Mouse (Mus musculus): Measurements from ENCODE around the gene Ppia. TPM values are rescaled to one million over a fixed set of nuclear protein-coding genes. Genes with fewer than 3 reads are reported as not detected.
A peak's percentile ranks its signal among the peaks of the same experiment; 100 is the strongest.
"Not testable (repeated sequence)": the region's sequence is repeated elsewhere in the genome, so short reads cannot be mapped to it uniquely, and the experiment has no call there.

Gene Ppia
- polyA plus RNA-seq, 1 experiment = 2,132 TPM

DNA sequence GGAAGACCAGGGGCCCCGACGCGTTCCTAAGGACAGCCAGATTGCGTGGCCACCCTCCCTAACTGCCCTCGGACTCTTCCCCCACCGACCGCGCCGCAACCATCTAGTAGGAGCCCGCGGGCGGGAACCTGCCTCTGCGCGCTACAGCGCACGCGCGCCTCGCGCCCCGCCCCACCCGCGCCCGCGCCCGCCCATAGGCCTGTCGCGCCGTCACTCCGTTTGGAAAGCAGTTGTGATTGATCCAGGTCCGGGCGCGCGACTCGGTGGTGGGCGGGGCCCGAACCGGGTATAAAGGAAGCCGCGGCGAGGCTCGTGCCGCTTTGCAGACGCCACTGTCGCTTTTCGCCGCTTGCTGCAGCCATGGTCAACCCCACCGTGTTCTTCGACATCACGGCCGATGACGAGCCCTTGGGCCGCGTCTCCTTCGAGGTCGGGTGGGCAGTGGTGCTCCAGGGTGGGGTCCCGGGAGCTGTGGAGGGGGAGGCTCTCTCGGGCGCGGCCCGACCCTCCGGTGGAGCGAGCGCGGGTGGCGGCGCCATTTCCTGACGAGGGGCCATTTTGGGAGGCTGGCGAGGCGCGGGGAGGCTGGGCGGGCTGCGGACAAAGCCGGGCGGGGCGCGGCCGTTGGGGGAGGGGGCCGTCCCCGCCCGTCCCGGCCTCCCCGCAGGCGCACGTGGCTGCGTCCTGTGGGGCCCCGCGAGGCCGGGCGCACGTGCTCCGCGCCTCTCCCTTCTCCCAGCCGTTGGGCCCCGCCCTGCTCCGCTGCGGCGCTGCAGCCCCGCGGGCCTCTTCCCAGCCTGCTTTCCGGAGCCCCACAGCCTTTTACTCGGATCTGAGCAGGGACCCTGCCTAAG lies 535 bp downstream of the Ppia start:
- Histone ChIP-seq H3K4me1 (ENCODE audit: control insufficient read depth, insufficient read depth, low read length) (no peaks in the 10 kb centered on the region), H3K27ac (ENCODE audit: insufficient read depth, low read length) (peak overlapping the region; percentile 90), H3K9ac (ENCODE audit: low read depth, poor library complexity, severe bottlenecking) (peak overlapping the region; percentile 99), H3K36me3 (ENCODE audit: control insufficient read depth, insufficient read depth, low read length, poor library complexity, severe bottlenecking) (peaks cover 41% of the 10 kb centered on the region), H3K4me3 (ENCODE audit: low read depth, low read length) (peak overlapping the region; percentile 92), H3K27me3 (ENCODE audit: control insufficient read depth, insufficient read depth, low read length, poor library complexity, severe bottlenecking) (no peaks in the 10 kb centered on the region), H3K9me3 (replicated peaks; ENCODE audit: control insufficient read depth, insufficient read depth, low read length, poor library complexity, severe bottlenecking) (no peaks in the 10 kb centered on the region)
- TF ChIP-seq EP300 (IDR thresholded peaks at IDR 0.05; ENCODE audit: insufficient read depth, low read depth, low read length) (no peak), POLR2A (IDR thresholded peaks at IDR 0.05; ENCODE audit: insufficient read depth, low read length) (no peak), CTCF (IDR thresholded peaks at IDR 0.05; ENCODE audit: low read depth, low read length) (no peak)

DNA sequence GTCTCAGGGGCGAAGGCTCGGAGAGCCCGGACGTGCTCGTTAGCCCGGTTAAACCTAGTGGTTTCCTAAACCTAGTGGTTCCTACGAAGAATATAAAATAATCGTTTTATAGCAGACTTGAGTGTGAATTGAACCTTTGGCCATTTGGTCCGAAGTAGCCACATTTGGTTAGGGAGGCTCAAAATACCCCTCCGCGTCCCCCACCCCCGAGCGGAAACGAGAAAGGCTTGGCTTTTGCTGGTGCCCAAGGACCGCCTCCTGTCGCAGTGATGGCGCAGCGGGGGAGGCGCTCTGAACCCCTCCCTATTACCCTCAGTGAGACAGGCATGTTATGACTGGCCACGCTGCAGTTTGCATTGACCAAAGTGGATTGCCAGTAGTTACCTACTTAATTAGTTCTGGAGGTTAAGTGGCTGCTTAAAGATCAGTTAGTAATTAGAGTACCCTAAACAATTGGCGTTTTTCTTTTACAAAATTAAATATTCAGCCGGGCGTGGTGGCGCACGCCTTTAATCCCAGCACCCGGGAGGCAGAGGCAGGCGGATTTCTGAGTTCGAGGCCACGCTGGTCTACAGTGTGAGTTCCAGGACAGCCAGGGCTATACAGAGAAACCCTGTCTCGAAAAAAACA lies 1.3 kb downstream of the Ppia start:
- no peaks in the 10 kb centered on the region for H3K4me1 ChIP-seq (ENCODE audit: control insufficient read depth, insufficient read depth, low read length)
- H3K36me3 ChIP-seq (ENCODE audit: control insufficient read depth, insufficient read depth, low read length, poor library complexity, severe bottlenecking) = peaks cover 44% of the 10 kb centered on the region

DNA sequence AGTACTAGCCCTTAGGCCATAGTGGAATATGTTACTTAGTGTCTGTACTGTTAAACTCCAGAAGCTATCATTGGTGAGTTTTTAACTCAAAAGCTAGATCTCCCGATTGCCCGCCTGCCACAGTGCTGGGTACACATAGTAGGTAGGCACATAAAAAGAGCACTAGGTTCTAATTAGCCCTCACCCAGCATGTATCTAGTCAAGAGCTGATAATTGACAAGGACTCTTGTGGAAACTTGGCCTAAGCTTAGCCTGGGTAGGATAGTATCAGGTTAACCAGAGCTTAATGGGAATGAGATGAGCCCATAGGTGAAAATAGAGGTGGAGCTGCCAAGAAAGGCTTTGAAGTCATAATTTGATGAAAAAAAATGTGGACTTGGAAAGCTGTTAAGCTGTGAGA lies 1.8 kb downstream of the Ppia start:
- H3K9me3 ChIP-seq (replicated peaks; ENCODE audit: control insufficient read depth, insufficient read depth, low read length, poor library complexity, severe bottlenecking) = no peaks in the 10 kb centered on the region
- H3K27me3 ChIP-seq (ENCODE audit: control insufficient read depth, insufficient read depth, low read length, poor library complexity, severe bottlenecking) = no peaks in the 10 kb centered on the region
- H3K9ac ChIP-seq (ENCODE audit: low read depth, poor library complexity, severe bottlenecking) = peak overlapping the region; percentile 99
- no peaks in the 10 kb centered on the region for H3K4me1 ChIP-seq (ENCODE audit: control insufficient read depth, insufficient read depth, low read length)
- H3K27ac ChIP-seq (ENCODE audit: insufficient read depth, low read length) = peak overlapping the region; percentile 90
- no peak for TF ChIP-seq EP300 (IDR thresholded peaks at IDR 0.05; ENCODE audit: insufficient read depth, low read depth, low read length)
- no peak for TF ChIP-seq POLR2A (IDR thresholded peaks at IDR 0.05; ENCODE audit: insufficient read depth, low read length)
- no peak for TF ChIP-seq CTCF (IDR thresholded peaks at IDR 0.05; ENCODE audit: low read depth, low read length)
- peak overlapping the region; percentile 92 for H3K4me3 ChIP-seq (ENCODE audit: low read depth, low read length)
- H3K36me3 ChIP-seq (ENCODE audit: control insufficient read depth, insufficient read depth, low read length, poor library complexity, severe bottlenecking) = peaks cover 44% of the 10 kb centered on the region

More for the DNA sequence above, 1.3 kb downstream of the Ppia start:
- Histone ChIP-seq H3K27me3 (ENCODE audit: control insufficient read depth, insufficient read depth, low read length, poor library complexity, severe bottlenecking) (no peaks in the 10 kb centered on the region), H3K4me3 (ENCODE audit: low read depth, low read length) (peak overlapping the region; percentile 92), H3K9me3 (replicated peaks; ENCODE audit: control insufficient read depth, insufficient read depth, low read length, poor library complexity, severe bottlenecking) (no peaks in the 10 kb centered on the region), H3K27ac (ENCODE audit: insufficient read depth, low read length) (peak overlapping the region; percentile 90), H3K9ac (ENCODE audit: low read depth, poor library complexity, severe bottlenecking) (peak overlapping the region; percentile 99)
- TF ChIP-seq POLR2A (IDR thresholded peaks at IDR 0.05; ENCODE audit: insufficient read depth, low read length) = peak; percentile 10
- no peak for TF ChIP-seq CTCF (IDR thresholded peaks at IDR 0.05; ENCODE audit: low read depth, low read length)

DNA sequence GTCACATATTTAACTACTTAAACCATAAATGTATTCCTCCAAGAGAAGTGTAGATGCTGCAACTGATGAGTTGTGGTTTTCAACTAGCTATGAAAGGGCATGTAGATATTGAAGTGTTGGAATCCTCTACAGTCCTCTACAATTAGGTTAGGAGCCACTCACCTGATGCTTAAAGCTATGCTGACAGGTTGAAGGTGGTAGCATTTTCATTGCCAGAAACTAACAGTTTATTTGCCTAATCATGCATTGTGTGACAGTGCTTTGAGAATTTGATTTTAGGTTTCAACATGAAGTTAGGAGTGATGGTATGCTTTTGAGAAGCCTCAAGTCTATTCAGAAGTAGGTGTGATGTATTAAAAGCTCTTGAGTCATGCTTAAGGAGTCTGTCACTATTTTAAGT lies 2.2 kb downstream of the Ppia start:
- Histone ChIP-seq H3K9ac (ENCODE audit: low read depth, poor library complexity, severe bottlenecking) (peak overlapping the region; percentile 99), H3K27ac (ENCODE audit: insufficient read depth, low read length) (no peak overlapping the region), H3K4me1 (ENCODE audit: control insufficient read depth, insufficient read depth, low read length) (no peaks in the 10 kb centered on the region), H3K9me3 (replicated peaks; ENCODE audit: control insufficient read depth, insufficient read depth, low read length, poor library complexity, severe bottlenecking) (no peaks in the 10 kb centered on the region), H3K27me3 (ENCODE audit: control insufficient read depth, insufficient read depth, low read length, poor library complexity, severe bottlenecking) (no peaks in the 10 kb centered on the region), H3K4me3 (ENCODE audit: low read depth, low read length) (peak overlapping the region; percentile 16), H3K36me3 (ENCODE audit: control insufficient read depth, insufficient read depth, low read length, poor library complexity, severe bottlenecking) (peaks cover 44% of the 10 kb centered on the region)
- no peak for TF ChIP-seq EP300 (IDR thresholded peaks at IDR 0.05; ENCODE audit: insufficient read depth, low read depth, low read length)
- no peak for TF ChIP-seq CTCF (IDR thresholded peaks at IDR 0.05; ENCODE audit: low read depth, low read length)
- TF ChIP-seq POLR2A (IDR thresholded peaks at IDR 0.05; ENCODE audit: insufficient read depth, low read length) = no peak

DNA sequence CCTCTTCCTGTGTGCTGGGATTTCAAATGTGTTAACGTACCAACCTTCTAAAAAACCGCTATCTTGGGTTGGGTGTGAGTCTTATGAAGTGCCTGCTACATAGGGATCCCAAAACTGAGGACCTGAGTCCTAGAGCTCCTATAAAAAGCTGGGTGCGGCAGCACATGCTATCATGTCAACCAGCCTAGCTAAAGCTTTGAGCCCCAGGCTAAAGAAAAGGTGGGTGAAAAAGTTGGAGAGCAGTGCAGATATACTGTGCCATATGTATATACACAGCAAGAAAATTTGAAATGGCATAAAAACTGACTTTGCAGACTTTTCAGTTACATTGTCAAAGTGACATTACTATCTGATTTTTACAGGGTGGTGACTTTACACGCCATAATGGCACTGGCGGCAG lies 3.5 kb downstream of the Ppia start:
- TF ChIP-seq EP300 (IDR thresholded peaks at IDR 0.05; ENCODE audit: insufficient read depth, low read depth, low read length) = no peak
- no peak for TF ChIP-seq CTCF (IDR thresholded peaks at IDR 0.05; ENCODE audit: low read depth, low read length)
- TF ChIP-seq POLR2A (IDR thresholded peaks at IDR 0.05; ENCODE audit: insufficient read depth, low read length) = no peak
- H3K27me3 ChIP-seq (ENCODE audit: control insufficient read depth, insufficient read depth, low read length, poor library complexity, severe bottlenecking) = no peaks in the 10 kb centered on the region
- H3K36me3 ChIP-seq (ENCODE audit: control insufficient read depth, insufficient read depth, low read length, poor library complexity, severe bottlenecking) = peaks cover 45% of the 10 kb centered on the region
- H3K4me3 ChIP-seq (ENCODE audit: low read depth, low read length) = no peak overlapping the region
- H3K9me3 ChIP-seq (replicated peaks; ENCODE audit: control insufficient read depth, insufficient read depth, low read length, poor library complexity, severe bottlenecking) = no peaks in the 10 kb centered on the region
- H3K27ac ChIP-seq (ENCODE audit: insufficient read depth, low read length) = no peak overlapping the region
- no peaks in the 10 kb centered on the region for H3K4me1 ChIP-seq (ENCODE audit: control insufficient read depth, insufficient read depth, low read length)
- H3K9ac ChIP-seq (ENCODE audit: low read depth, poor library complexity, severe bottlenecking) = peak overlapping the region; percentile 18; the same call in 1 of the 2 replicates

DNA sequence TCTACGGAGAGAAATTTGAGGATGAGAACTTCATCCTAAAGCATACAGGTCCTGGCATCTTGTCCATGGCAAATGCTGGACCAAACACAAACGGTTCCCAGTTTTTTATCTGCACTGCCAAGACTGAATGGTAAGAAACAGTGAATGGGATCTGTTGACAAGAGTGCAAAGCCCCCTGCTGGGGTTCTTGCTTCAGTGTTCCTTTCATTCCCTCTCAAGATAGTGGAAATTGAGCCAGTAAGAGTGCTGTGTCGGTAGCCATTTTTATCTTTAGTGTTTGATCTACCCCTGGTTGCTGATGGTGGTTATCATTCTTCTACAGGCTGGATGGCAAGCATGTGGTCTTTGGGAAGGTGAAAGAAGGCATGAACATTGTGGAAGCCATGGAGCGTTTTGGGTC lies 3.9 kb downstream of the Ppia start:
- not testable (repeated sequence) for H3K9me3 ChIP-seq (replicated peaks; ENCODE audit: control insufficient read depth, insufficient read depth, low read length, poor library complexity, severe bottlenecking); H3K9ac ChIP-seq (ENCODE audit: low read depth, poor library complexity, severe bottlenecking); H3K4me1 ChIP-seq (ENCODE audit: control insufficient read depth, insufficient read depth, low read length); H3K27ac ChIP-seq (ENCODE audit: insufficient read depth, low read length); H3K4me3 ChIP-seq (ENCODE audit: low read depth, low read length); H3K27me3 ChIP-seq (ENCODE audit: control insufficient read depth, insufficient read depth, low read length, poor library complexity, severe bottlenecking)
- peaks cover 47% of the 10 kb centered on the region for H3K36me3 ChIP-seq (ENCODE audit: control insufficient read depth, insufficient read depth, low read length, poor library complexity, severe bottlenecking)

Measured in ES-Bruce4 (cell line).